Mouse (Mus musculus) thymus, adult 2 months (tissue): ENCODE data around the gene Olfr1305.

Source experiments
- CTCF ChIP-seq: fragments of 200-500 bp; IDR thresholded peaks from 2 replicates; pipeline ENCODE4 v1.5.1; 2012; ENCODE audit warnings: mild to moderate bottlenecking, control low read depth, low read length, moderate library complexity, borderline replicate concordance; ENCODE audit not compliant: control insufficient read depth, poor library complexity, insufficient read depth; ENCODE audit errors: extremely low read depth
- POLR2A ChIP-seq: fragments of 200-500 bp; IDR thresholded peaks from 2 replicates; pipeline ENCODE4 v1.6.1; 2012; ENCODE audit warnings: mild to moderate bottlenecking, low read length, control low read depth, moderate library complexity; ENCODE audit not compliant: control insufficient read depth, poor library complexity, insufficient read depth; ENCODE audit errors: extremely low read depth

GRCm38 (mm10) chr2:111820240-111820639 lies 56.7 kb downstream of the Olfr1305 start, which contains the start of gene Olfr1303:
- TF ChIP-seq CTCF (no peak), POLR2A (no peak)
